Mouse (Mus musculus) ovary, postnatal 14 days (tissue): ENCODE data around the gene Pcyt2.

Experiments used
- DNase-seq: peaks from one replicate; pipeline ENCODE4 v3.0.0; 2022; ENCODE audit warnings: low spot score

Gene Pcyt2

GRCm38 (mm10) chr11:120581490-120582267 is 36.1 kb downstream of the Pcyt2 start, which contains the start of gene Arhgdia:
Gene Arhgdia, minus strand, starts transcription at chr11:120581624.
- peak; percentile 86 for DNase-seq

- no peak for DNase-seq
These were observed 36.8 kb downstream of the Pcyt2 start for GRCm38 (mm10) chr11:120580871-120581331.

- no peak for DNase-seq
These were observed 37.5 kb downstream of the Pcyt2 start for GRCm38 (mm10) chr11:120580190-120580589.

GRCm38 (mm10) chr11:120579316-120580107 is 38.2 kb downstream of the Pcyt2 start:
- peak; percentile 63 for DNase-seq

GRCm38 (mm10) chr11:120578694-120579243 is 39.0 kb downstream of the Pcyt2 start:
- no peak for DNase-seq

GRCm38 (mm10) chr11:120578024-120578693 is 39.6 kb downstream of the Pcyt2 start:
- no peak for DNase-seq

- no peak for DNase-seq
These were observed 40.3 kb downstream of the Pcyt2 start for GRCm38 (mm10) chr11:120577211-120578023.

- DNase-seq: no peak
These were observed 41.3 kb downstream of the Pcyt2 start for GRCm38 (mm10) chr11:120576365-120576981.

GRCm38 (mm10) chr11:120575940-120576339 is 41.8 kb downstream of the Pcyt2 start:
- DNase-seq: no peak

GRCm38 (mm10) chr11:120575046-120575445 is 42.7 kb downstream of the Pcyt2 start:
- no peak for DNase-seq

GRCm38 (mm10) chr11:120574278-120574600 is 43.5 kb downstream of the Pcyt2 start:
- no peak for DNase-seq

- no peak for DNase-seq
These were observed 44.0 kb downstream of the Pcyt2 start for GRCm38 (mm10) chr11:120573585-120574277.

- peak; percentile 99 for DNase-seq
These were observed 44.8 kb downstream of the Pcyt2 start, which contains the start of gene P4hb for GRCm38 (mm10) chr11:120572752-120573584. Gene P4hb, minus strand, starts transcription at chr11:120573253.

- no peak for DNase-seq
These were observed 45.4 kb downstream of the Pcyt2 start for GRCm38 (mm10) chr11:120572417-120572751.

- no peak for DNase-seq
These were observed 45.9 kb downstream of the Pcyt2 start for GRCm38 (mm10) chr11:120571754-120572416.

GRCm38 (mm10) chr11:120571122-120571521 is 46.6 kb downstream of the Pcyt2 start:
- no peak for DNase-seq

GRCm38 (mm10) chr11:120568324-120568723 is 49.4 kb downstream of the Pcyt2 start:
- DNase-seq: no peak

- no peak for DNase-seq
These were observed 52.6 kb downstream of the Pcyt2 start for GRCm38 (mm10) chr11:120565114-120565513.

GRCm38 (mm10) chr11:120562949-120563348 is 54.8 kb downstream of the Pcyt2 start:
- no peak for DNase-seq
